Mouse (Mus musculus): ENCODE measurements at regions not wholly inside any gene's neighbourhood (a gene's known extent, or its start where the extent isn't known, plus 50 kb on each side); places are given as distances from the start of the nearest gene placed in this dataset.
A peak's percentile ranks its signal among the peaks of the same experiment; 100 is the strongest.

- peak; percentile 26 to 54 for DNase-seq (ENCODE audit: low spot score in 2 of 2)
- intact Hi-C loops (cut with DNase I): no loop called here
Measured at GRCm38 (mm10) chr6:112091125-112091763, 182.3 kb upstream of the Lmcd1 start.

- no peak for DNase-seq (ENCODE audit: low spot score in 2 of 2)
- intact Hi-C loops (cut with DNase I): no loop called here
Measured at GRCm38 (mm10) chr6:112093300-112093699, 180.3 kb upstream of the Lmcd1 start.

GRCm38 (mm10) chr6:112097699-112098098 lies 175.9 kb upstream of the Lmcd1 start:
- no peak for DNase-seq (ENCODE audit: low spot score in 2 of 2)
- intact Hi-C loops (cut with DNase I): no loop called here

- intact Hi-C loops (cut with DNase I): no loop called here
- peak; percentile 80 to 82 for DNase-seq (ENCODE audit: low spot score in 2 of 2)
Measured at GRCm38 (mm10) chr6:112108651-112109050, 164.9 kb upstream of the Lmcd1 start.

DNA sequence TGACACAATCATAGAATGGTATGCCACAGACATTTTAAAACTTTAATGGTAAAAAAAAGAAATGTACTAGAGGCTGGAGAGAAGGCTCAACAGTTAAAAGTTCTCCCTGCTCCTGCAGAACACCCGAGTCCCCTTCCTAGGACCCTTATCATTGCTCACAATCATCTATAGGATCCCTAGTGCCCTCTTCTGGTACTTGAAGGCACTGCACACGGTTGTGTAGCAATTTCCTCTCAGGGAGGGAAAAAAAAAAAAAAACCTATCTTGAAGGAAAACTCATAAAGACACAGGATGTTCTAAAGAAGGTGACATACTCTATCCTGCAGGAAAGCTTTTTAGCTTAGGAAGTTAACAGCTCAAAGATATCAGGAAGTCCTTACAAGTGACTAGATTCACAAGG lies 154.4 kb upstream of the Lmcd1 start:
- intact Hi-C loops (cut with DNase I): no loop called here
- no peak for DNase-seq (ENCODE audit: low spot score in 2 of 2)

DNA sequence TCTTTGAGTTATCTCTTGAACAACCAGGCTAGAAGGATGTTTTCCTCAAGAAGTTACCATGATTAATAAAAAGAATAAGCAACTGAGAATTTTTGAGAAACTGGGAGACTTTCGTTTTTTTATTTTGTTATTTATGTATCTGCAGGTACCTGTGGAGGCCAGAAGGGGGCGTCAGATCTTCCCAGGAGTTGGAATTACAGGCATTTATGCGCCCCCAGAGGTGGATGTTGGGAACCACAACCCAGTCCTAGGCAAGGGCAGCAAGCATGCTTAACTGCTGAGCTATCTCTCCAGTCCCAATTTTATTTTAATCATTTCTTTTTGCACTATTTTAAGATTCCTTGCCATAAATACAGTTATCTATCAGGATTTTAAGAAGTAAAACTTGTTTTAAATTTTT lies 140.0 kb upstream of the Lmcd1 start:
- intact Hi-C loops (cut with DNase I): no loop called here
- DNase-seq (ENCODE audit: low spot score in 2 of 2): no peak

- no peak for DNase-seq (ENCODE audit: low spot score in 2 of 2)
- intact Hi-C loops (cut with DNase I): no loop called here
Measured at GRCm38 (mm10) chr6:112152535-112153364, 120.8 kb upstream of the Lmcd1 start.

GRCm38 (mm10) chr6:112167487-112167886 lies 106.1 kb upstream of the Lmcd1 start:
- intact Hi-C loops (cut with DNase I): no loop called here

GRCm38 (mm10) chr6:112176344-112176743 lies 97.2 kb upstream of the Lmcd1 start:
- DNase-seq (ENCODE audit: low spot score in 2 of 2): no peak
- intact Hi-C loops (cut with DNase I): no loop called here

More at GRCm38 (mm10) chr6:112167487-112167886, 106.1 kb upstream of the Lmcd1 start:
- no peak for DNase-seq (ENCODE audit: low spot score in 2 of 2)

- intact Hi-C loops (cut with DNase I): no loop called here
- no peak for DNase-seq (ENCODE audit: low spot score in 2 of 2)
Measured at GRCm38 (mm10) chr6:112187636-112188035, 85.9 kb upstream of the Lmcd1 start.

GRCm38 (mm10) chr6:112191032-112191431 lies 82.5 kb upstream of the Lmcd1 start:
- peak; percentile 53 to 78 for DNase-seq (ENCODE audit: low spot score in 2 of 2)
- intact Hi-C loops (cut with DNase I): no loop called here

DNA sequence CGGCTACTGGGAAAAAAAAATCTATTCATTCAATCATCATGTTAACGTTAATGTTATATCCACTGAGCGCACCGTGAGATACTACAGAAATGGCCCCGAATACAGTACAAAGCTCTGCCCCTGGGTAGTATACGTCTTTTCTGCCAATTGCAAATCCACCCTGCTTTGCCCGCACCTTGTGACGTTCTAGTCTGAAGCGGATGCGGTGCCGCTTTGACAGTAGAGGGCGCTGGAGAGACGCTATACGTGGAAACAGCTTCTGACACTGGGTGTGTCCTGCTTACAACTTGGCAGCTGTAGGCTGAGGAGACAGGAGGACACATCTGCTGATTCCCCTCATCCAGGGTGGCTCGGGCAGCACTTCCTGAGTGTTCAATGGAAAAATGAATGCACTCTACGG lies 76.1 kb upstream of the Lmcd1 start:
- intact Hi-C loops (cut with DNase I): no loop called here
- peak; percentile 82 to 87 for DNase-seq (ENCODE audit: low spot score in 2 of 2)

DNA sequence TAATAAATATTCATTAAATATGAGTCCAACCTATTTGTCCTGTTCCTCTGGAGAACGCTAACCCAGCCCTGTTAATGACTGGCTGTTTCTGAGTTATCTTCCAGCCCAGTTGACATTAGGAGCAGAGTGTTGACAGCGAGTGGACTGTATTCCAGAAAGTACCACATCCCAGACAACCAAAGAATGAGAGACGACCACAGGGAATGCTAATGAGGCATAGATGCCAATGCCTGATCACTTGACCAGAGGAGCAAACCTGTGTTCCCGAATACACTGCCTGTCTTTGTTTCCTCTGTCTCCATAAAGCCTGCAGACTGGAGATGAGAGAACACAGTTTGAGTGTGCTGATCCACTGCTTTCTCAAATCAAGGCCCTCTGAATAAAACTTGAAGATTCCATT lies 74.3 kb upstream of the Lmcd1 start:
- no peak for DNase-seq (ENCODE audit: low spot score in 2 of 2)
- intact Hi-C loops (cut with DNase I): no loop called here

- intact Hi-C loops (cut with DNase I): no loop called here
- no peak for DNase-seq (ENCODE audit: low spot score in 2 of 2)
Measured at GRCm38 (mm10) chr6:112202120-112202519, 71.4 kb upstream of the Lmcd1 start.

- no peak for DNase-seq (ENCODE audit: low spot score in 2 of 2)
- intact Hi-C loops (cut with DNase I): no loop called here
Measured at GRCm38 (mm10) chr6:112203321-112203720, 70.2 kb upstream of the Lmcd1 start.

DNA sequence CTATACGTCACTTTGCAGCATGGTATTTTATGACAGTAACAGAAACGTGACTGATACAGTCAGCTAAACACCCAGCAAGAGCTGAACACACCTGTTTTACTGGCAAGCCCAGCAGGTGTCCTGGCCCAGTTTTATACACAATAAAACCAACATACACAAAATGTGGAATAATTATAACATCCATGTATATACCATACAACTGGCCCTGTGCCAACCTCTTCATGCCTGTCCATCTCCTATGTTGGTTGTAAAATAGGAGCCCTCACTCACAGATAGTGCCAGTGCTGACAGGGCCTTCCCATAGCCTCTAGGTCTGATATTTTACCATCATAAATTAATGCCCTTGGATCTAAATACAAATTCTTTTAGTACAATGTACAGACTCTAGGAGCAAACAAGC lies 68.6 kb upstream of the Lmcd1 start:
- no peak for DNase-seq (ENCODE audit: low spot score in 2 of 2)
- intact Hi-C loops (cut with DNase I): loop anchor here (5.0 kb wide), 1 partner anchor 282 kb away; the partner anchor contains the start of gene Oxtr

- intact Hi-C loops (cut with DNase I): loop anchor here (5.0 kb wide), 1 partner anchor 282 kb away; the partner anchor contains the start of gene Oxtr
- DNase-seq (ENCODE audit: low spot score in 2 of 2): no peak
Measured at GRCm38 (mm10) chr6:112205420-112205995, 68.0 kb upstream of the Lmcd1 start.

GRCm38 (mm10) chr6:112207229-112207628 lies 66.3 kb upstream of the Lmcd1 start:
- no peak for DNase-seq (ENCODE audit: low spot score in 2 of 2)
- intact Hi-C loops (cut with DNase I): loop anchor here (1.0 to 5.0 kb wide), 2 partner anchors 155 to 280 kb away; partner anchors contain the start of gene Oxtr

DNA sequence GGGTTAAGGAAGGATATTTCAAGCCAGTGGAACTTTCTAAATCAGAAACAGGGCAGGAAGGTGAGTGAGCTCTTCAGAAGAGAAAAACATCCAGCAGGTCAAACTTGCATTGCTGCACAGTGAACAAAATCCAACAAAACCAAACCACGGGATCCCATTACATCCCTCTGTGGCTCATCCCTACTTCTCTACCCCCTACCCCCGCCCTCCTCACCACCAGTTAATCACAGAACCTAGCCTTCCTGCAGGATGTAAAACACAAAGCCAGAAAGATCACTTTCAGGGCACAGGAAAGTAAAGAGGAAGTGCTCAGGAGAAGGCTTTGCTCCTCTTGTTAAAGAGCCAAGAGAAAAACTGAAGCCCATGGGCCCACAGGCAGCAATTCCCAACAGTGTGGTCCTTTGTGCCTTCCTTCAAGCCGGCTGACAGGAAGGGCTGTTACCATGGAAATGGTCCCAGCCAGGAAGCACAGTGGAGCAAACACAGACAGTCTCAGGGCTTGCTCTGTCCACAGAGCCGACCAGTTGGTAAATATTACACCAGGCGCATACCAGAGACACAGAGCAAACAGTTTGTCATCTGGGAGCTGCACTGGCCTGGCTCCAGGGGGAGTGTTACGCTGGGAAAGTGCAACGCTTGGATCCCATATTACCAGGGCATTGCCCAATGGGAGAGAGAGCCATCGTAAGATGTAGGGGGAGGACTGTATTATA lies 63.2 kb upstream of the Lmcd1 start:
- intact Hi-C loops (cut with DNase I): no loop called here
- DNase-seq (ENCODE audit: low spot score in 2 of 2): no peak

DNA sequence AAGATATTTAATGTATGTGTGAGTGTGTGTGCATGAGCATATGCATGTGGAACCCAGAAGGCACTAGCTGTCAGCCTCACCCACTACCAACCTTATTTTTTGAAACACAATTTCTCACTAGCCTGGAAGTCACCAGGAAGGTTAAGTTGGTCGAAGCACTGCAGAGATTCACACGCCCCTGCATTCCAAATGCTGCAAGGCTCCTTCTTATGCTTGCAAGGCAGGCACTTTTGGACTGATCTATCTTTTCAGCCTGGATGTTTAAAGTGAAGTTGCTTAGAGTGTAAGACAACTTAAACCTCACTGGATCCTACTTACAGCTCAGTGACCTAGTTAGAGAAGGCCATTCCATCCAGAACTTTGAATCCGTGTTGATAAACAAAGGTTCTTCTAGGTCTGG lies 56.7 kb upstream of the Lmcd1 start:
- no peak for DNase-seq (ENCODE audit: low spot score in 2 of 2)
- intact Hi-C loops (cut with DNase I): loop anchor here (5.0 kb wide), 1 partner anchor 65 kb away; no protein-coding TSS in a partner anchor
